Mouse (Mus musculus): ENCODE results near the gene Map2k7. TPM values are rescaled to one million over a fixed set of nuclear protein-coding genes. Genes with fewer than 3 reads are reported as not detected.

Map2k7 gene
- total and polyA plus RNA-seq, 3 experiments: 25.8 to 115 TPM; not detected in 1

DNA sequence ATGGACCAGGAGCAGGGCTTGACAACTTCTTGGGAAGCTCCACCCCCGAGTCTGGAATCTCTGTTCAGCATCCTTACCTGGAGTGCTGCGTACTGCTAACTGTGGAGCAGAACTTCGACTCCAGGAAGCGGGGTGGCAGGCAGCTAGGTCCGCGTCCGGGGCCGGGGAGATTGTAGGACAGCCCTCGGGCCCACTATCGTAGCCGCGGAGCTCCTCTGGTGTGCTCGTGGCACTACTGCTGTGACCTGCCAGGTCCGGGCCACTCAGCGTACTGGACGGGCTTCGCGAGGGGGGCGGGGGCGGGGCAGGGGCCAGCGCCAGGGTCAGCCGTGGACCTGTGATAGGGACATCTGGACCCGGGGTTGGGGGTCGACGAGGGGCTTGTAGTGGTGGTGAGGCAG, 25.7 kb upstream of the Map2k7 start:
- peak; percentile 46 for DNase-seq (ENCODE audit: low read depth, low spot score)
- no peaks in the 10 kb centered on the region for H3K79me2 ChIP-seq (ENCODE audit: control insufficient read depth, insufficient read depth, low read length, poor library complexity)
- peaks cover 2 to 15% of the 10 kb centered on the region in 2 experiments; a peak in 3 of 4 replicates for H3K4me1 ChIP-seq (ENCODE audit: control insufficient read depth in 1 of 2, insufficient read depth in 2 of 2, low read length in 2 of 2)
- H3K36me3 ChIP-seq (ENCODE audit: control insufficient read depth in 1 of 2, insufficient read depth in 2 of 2, low read length in 2 of 2): no peaks in the 10 kb centered on the region; a peak in 1 of 4 replicates
- H3K4me3 ChIP-seq (ENCODE audit: control insufficient read depth in 1 of 2, insufficient read depth in 1 of 2, low read depth in 2 of 2, low read length in 2 of 2): peak overlapping the region; percentile 60 to 88
- no peak overlapping the region for H3K27ac ChIP-seq (ENCODE audit: control insufficient read depth, low read depth, low read length)
- no peak for TF ChIP-seq TCF12 (IDR thresholded peaks at IDR 0.05; ENCODE audit: low read depth, low read length)
- no peak for TF ChIP-seq ETS1 (IDR thresholded peaks at IDR 0.05; ENCODE audit: low read depth, low read length)
- H3K9ac ChIP-seq (ENCODE audit: control insufficient read depth, low read depth, low read length, poor library complexity, severe bottlenecking): peak overlapping the region; percentile 45
- H3K27me3 ChIP-seq (ENCODE audit: control insufficient read depth in 1 of 2, insufficient read depth in 2 of 2, low read length in 2 of 2): no peaks in the 10 kb centered on the region
- no peaks in the 10 kb centered on the region for H3K9me3 ChIP-seq (replicated peaks; ENCODE audit: insufficient read depth, low read length)

DNA sequence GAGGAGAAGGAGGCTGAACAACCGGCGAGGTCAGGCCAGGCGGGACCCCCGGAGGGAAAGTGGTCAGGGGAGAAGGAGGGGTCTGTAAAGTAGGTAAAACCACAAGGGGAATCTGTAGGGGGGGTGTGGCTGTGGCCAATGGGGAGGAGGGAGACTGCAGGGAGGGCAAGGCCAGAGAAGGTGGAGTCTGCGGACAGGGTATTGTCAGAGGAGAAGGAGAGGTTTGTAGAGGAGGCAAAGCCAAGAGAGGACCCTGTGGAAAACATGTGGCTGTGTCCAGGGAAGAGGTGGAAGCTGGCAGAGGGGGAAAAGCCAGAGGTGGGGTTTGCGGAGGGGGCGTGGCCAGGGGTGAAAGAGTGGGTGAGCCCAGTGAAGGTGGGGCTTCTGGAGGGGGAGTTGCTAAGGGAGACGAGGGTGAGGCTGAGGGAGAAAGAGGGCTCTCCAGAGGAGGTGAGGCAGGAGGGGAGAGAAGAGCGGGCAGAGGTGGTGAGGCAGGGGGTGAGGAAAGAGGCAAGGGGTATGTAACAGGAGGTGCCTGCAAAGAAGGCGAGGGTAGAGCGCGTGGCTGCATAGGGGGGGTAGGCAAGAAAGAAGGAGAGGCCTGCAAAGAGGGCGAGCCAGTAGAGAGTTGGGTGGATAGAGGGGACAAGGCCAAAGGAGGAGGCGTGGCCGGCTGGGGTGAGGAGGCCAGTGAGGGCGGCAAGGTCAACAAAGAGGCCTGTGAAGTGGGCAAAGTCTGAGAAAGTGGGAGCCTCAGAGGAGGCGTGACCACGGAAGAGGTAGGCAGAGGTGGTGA, 25.1 kb upstream of the Map2k7 start:
- Histone ChIP-seq H3K4me3 (ENCODE audit: control insufficient read depth in 1 of 2, insufficient read depth in 1 of 2, low read depth in 2 of 2, low read length in 2 of 2) (peak overlapping the region; percentile 60 to 88), H3K9ac (ENCODE audit: control insufficient read depth, low read depth, low read length, poor library complexity, severe bottlenecking) (peak overlapping the region; percentile 64), H3K27me3 (ENCODE audit: control insufficient read depth in 1 of 2, insufficient read depth in 2 of 2, low read length in 2 of 2) (no peaks in the 10 kb centered on the region), H3K4me1 (ENCODE audit: control insufficient read depth in 1 of 2, insufficient read depth in 2 of 2, low read length in 2 of 2) (peaks cover 2 to 15% of the 10 kb centered on the region in 2 experiments; a peak in 3 of 4 replicates), H3K9me3 (replicated peaks; ENCODE audit: insufficient read depth, low read length) (no peaks in the 10 kb centered on the region), H3K79me2 (ENCODE audit: control insufficient read depth, insufficient read depth, low read length, poor library complexity) (no peaks in the 10 kb centered on the region), H3K27ac (ENCODE audit: control insufficient read depth, low read depth, low read length) (peak overlapping the region; percentile 51), H3K36me3 (ENCODE audit: control insufficient read depth in 1 of 2, insufficient read depth in 2 of 2, low read length in 2 of 2) (no peaks in the 10 kb centered on the region; a peak in 1 of 4 replicates)
- TF ChIP-seq MAX (IDR thresholded peaks at IDR 0.05; ENCODE audit: low read length) (0 out of 2 replicates have a peak, but pooled peaks have one; percentile 31), POLR2AphosphoS5 (IDR thresholded peaks at IDR 0.05; ENCODE audit: borderline replicate concordance, low read depth, low read length) (no peak), NELFE (IDR thresholded peaks at IDR 0.05; ENCODE audit: low read depth, low read length) (peak; percentile 44), MXI1 (IDR thresholded peaks at IDR 0.05; ENCODE audit: low read depth, low read length) (peak; percentile 87), MYC (IDR thresholded peaks at IDR 0.05; ENCODE audit: low read depth, low read length) (no peak), HCFC1 (IDR thresholded peaks at IDR 0.05; ENCODE audit: low read depth, low read length) (0 out of 2 replicates have a peak, but pooled peaks have one; percentile 4), TCF12 (IDR thresholded peaks at IDR 0.05; ENCODE audit: low read depth, low read length) (0 out of 2 replicates have a peak, but pooled peaks have one; percentile 13), NRF1 (IDR thresholded peaks at IDR 0.05; ENCODE audit: insufficient read depth, low read depth, low read length, poor library complexity, severe bottlenecking) (no peak)
- peak; percentile 88 for DNase-seq (ENCODE audit: low read depth, low spot score)
